In the genomic region with DNA sequence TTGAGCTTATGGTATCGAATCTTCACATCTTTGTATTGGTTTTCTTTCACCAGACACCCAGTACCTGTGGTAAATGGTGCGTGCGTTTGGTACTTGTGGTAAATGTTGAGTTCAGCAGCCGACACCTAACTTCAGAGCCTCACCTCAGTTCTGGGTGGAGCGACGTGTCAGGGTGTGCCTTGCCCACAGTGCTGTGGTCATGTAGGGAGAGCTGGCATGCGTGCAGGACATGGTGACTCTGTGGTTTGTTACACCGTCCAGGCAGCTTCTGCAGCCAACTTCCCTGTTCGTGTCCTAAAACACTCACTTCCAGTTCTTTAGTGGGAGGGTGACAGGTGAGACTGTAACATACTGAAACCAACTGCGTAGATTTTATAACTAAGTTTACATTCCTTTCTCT, we compare ENCODE assay signal across 27 mouse cellular contexts.
DNase-seq lines count a peak whose midpoint lies in the region; ATAC-seq and TF ChIP-seq lines count a peak whose summit lies in the region.
"Had no signal": no experiment of that assay in that cellular context is flagged by ENCODE, and none has a peak within 500 bp of the region (broad histone marks: within the 10 kb centered on the region; RNA-seq: fewer than 3 reads in every experiment).

No protein-coding gene starts in this region.

- no peak for TF ChIP-seq POLR2A in small intestine, adult 2 months (IDR thresholded peaks at IDR 0.05; ENCODE audit: low read depth, low read length)

- ATAC-seq in kidney, embryonic 16.5 days (ENCODE audit: low FRiP score, low TSS enrichment), result no peak
- ATAC-seq in common myeloid progenitor, adult 5-6 weeks (replicated peaks; ENCODE audit: low read depth, poor library complexity, severe bottlenecking), result peak; percentile 76
- ATAC-seq in intestine, embryonic 16.5 days, result 0 out of 2 replicates have a peak, but pooled peaks have one; percentile 15
- ATAC-seq in hindbrain, embryonic 16.5 days, result no peak
- ATAC-seq: forebrain, embryonic 16.5 days; hindbrain, postnatal 0 days; liver, postnatal 0 days; midbrain, embryonic 15.5 days had no signal

- H3K36me3 ChIP-seq in kidney, embryonic 16.5 days (ENCODE audit: insufficient read depth, low read length), result 0 out of 2 replicates have a peak, but pooled peaks cover 2% of the 10 kb centered on the region
- no peaks in the 10 kb centered on the region for H3K36me3 ChIP-seq in intestine, embryonic 16.5 days (ENCODE audit: control insufficient read depth, insufficient read depth, low read length)
- H3K36me3 ChIP-seq in small intestine, adult 2 months (ENCODE audit: control insufficient read depth, insufficient read depth, low read length), result peaks cover 9% of the 10 kb centered on the region
- peaks cover 3% of the 10 kb centered on the region; the same call in 1 of the 2 replicates for H3K36me3 ChIP-seq in hindbrain, embryonic 16.5 days (ENCODE audit: control insufficient read depth, insufficient read depth, low read length)
- H3K36me3 ChIP-seq: limb, embryonic 12.5 days; midbrain, embryonic 15.5 days; stomach, embryonic 15.5 days had no signal

- H3K4me1 ChIP-seq in kidney, embryonic 16.5 days (ENCODE audit: insufficient read depth, low read length), result peaks cover 6% of the 10 kb centered on the region; the same call in 1 of the 2 replicates
- peaks cover 19% of the 10 kb centered on the region for H3K4me1 ChIP-seq in intestine, embryonic 16.5 days (ENCODE audit: control insufficient read depth, insufficient read depth, low read length)
- H3K4me1 ChIP-seq in small intestine, adult 2 months (ENCODE audit: control insufficient read depth, insufficient read depth, insufficient read length, low read length), result peaks cover 28% of the 10 kb centered on the region
- no peaks in the 10 kb centered on the region for H3K4me1 ChIP-seq in hindbrain, embryonic 16.5 days (ENCODE audit: control insufficient read depth, insufficient read depth, low read depth, low read length)
- H3K4me1 ChIP-seq: forebrain, embryonic 10.5 days; limb, embryonic 12.5 days; midbrain, embryonic 15.5 days; neural tube, embryonic 12.5 days had no signal

- no peaks in the 10 kb centered on the region for H3K9me3 ChIP-seq in kidney, embryonic 16.5 days (ENCODE audit: low read length)
- no peaks in the 10 kb centered on the region for H3K9me3 ChIP-seq in intestine, embryonic 16.5 days (ENCODE audit: control insufficient read depth, low read length)
- H3K9me3 ChIP-seq in hindbrain, embryonic 16.5 days (ENCODE audit: control insufficient read depth, low read length), result no peaks in the 10 kb centered on the region
- H3K9me3 ChIP-seq: forebrain, embryonic 10.5 days; hindbrain, embryonic 10.5 days; limb, embryonic 12.5 days; midbrain, embryonic 15.5 days; neural tube, embryonic 12.5 days; stomach, embryonic 15.5 days had no signal

- intact Hi-C loops in left cerebral cortex, postnatal 4 days (cut with DNase I), result no loop called here

- no peaks in the 10 kb centered on the region for H3K27me3 ChIP-seq in kidney, embryonic 16.5 days (ENCODE audit: insufficient read depth, low read length)
- no peaks in the 10 kb centered on the region for H3K27me3 ChIP-seq in intestine, embryonic 16.5 days (replicated peaks; ENCODE audit: control insufficient read depth, insufficient read depth, low read length)
- no peaks in the 10 kb centered on the region for H3K27me3 ChIP-seq in small intestine, adult 2 months (ENCODE audit: control insufficient read depth, insufficient read depth, low read length)
- no peaks in the 10 kb centered on the region for H3K27me3 ChIP-seq in hindbrain, embryonic 16.5 days (replicated peaks; ENCODE audit: control insufficient read depth, insufficient read depth, low read length)
- H3K27me3 ChIP-seq: limb, embryonic 12.5 days; midbrain, embryonic 15.5 days; neural tube, embryonic 12.5 days; stomach, embryonic 15.5 days had no signal

- no peak overlapping the region for H3K9ac ChIP-seq in kidney, embryonic 16.5 days (replicated peaks; ENCODE audit: low read length)
- 0 out of 2 replicates have a peak overlapping the region, but pooled peaks have one; percentile 37 for H3K9ac ChIP-seq in intestine, embryonic 16.5 days (ENCODE audit: low read depth, low read length)
- no peak overlapping the region for H3K9ac ChIP-seq in hindbrain, embryonic 16.5 days (ENCODE audit: low read depth, low read length)
- H3K9ac ChIP-seq: limb, embryonic 12.5 days; liver, postnatal 0 days; midbrain, embryonic 15.5 days; neural tube, embryonic 12.5 days; stomach, embryonic 15.5 days had no signal

- H3K4me2 ChIP-seq in kidney, embryonic 16.5 days (replicated peaks; ENCODE audit: low read depth, low read length), result no peak overlapping the region
- H3K4me2 ChIP-seq in intestine, embryonic 16.5 days (ENCODE audit: low read depth, low read length), result peak overlapping the region; percentile 40
- no peak overlapping the region for H3K4me2 ChIP-seq in hindbrain, embryonic 16.5 days (ENCODE audit: low read length)
- H3K4me2 ChIP-seq: heart, embryonic 11.5 days; limb, embryonic 12.5 days; liver, embryonic 11.5 days; midbrain, embryonic 15.5 days; neural tube, embryonic 12.5 days; stomach, embryonic 15.5 days had no signal

- WGBS in kidney, embryonic 16.5 days, result 77% methylated on average over 10 of the region's 10 CpGs
- 73% methylated on average over 10 of the region's 10 CpGs for WGBS in intestine, embryonic 16.5 days
- WGBS in small intestine, adult 2 months, result 27% methylated on average over 10 of the region's 10 CpGs
- WGBS in hindbrain, embryonic 16.5 days, result 94% methylated on average over 10 of the region's 10 CpGs

- H3K27ac ChIP-seq in kidney, embryonic 16.5 days (ENCODE audit: low read length), result peak overlapping the region; percentile 70; the same call in 1 of the 2 replicates
- peak overlapping the region; percentile 76 for H3K27ac ChIP-seq in intestine, embryonic 16.5 days (ENCODE audit: low read length)
- H3K27ac ChIP-seq in small intestine, adult 2 months (ENCODE audit: insufficient read depth, low read depth, low read length), result peak overlapping the region; percentile 99
- H3K27ac ChIP-seq in hindbrain, embryonic 16.5 days (ENCODE audit: low read depth, low read length), result no peak overlapping the region
- H3K27ac ChIP-seq: forebrain, embryonic 10.5 days; hindbrain, embryonic 10.5 days; hindbrain, postnatal 0 days; limb, embryonic 12.5 days; midbrain, embryonic 15.5 days; neural tube, embryonic 12.5 days; stomach, embryonic 15.5 days had no signal

- no peak for DNase-seq in kidney, adult 8-10 months
- no peak for DNase-seq in left cerebral cortex, postnatal 4 days
- DNase-seq: adrenal gland, adult 2 months; cerebellum, adult 11 months; cerebellum, adult 9-11 months; gastrocnemius, postnatal 10 days; heart, adult 11 months; kidney, adult 18-20 months; liver, postnatal 0 days; retina, postnatal 1 day; thymus, adult 2 months; thymus, postnatal 4 days had no signal

- no peak for TF ChIP-seq CTCF in small intestine, adult 2 months (IDR thresholded peaks at IDR 0.05; ENCODE audit: extremely low read depth, insufficient read length, insufficient replicate concordance, low read depth, low read length)

- no peak overlapping the region for H3K4me3 ChIP-seq in kidney, embryonic 16.5 days (ENCODE audit: low read length)
- H3K4me3 ChIP-seq in intestine, embryonic 16.5 days (ENCODE audit: low read length), result no peak overlapping the region; the same call in 1 of the 2 replicates
- H3K4me3 ChIP-seq in small intestine, adult 2 months (ENCODE audit: low read depth, low read length), result peak overlapping the region; percentile 46
- no peak overlapping the region for H3K4me3 ChIP-seq in hindbrain, embryonic 16.5 days (ENCODE audit: low read length)
- H3K4me3 ChIP-seq: forebrain, embryonic 10.5 days; hindbrain, embryonic 10.5 days; limb, embryonic 12.5 days; midbrain, embryonic 15.5 days; neural tube, embryonic 12.5 days; stomach, embryonic 15.5 days had no signal

Comparison
In these comparisons a context has a peak if more than half of its experiments do, and no peak if none do; other contexts are left out.
1. ATAC-seq: peak in common myeloid progenitor, adult 5-6 weeks (single experiment) and intestine, embryonic 16.5 days (single experiment); none in kidney, embryonic 16.5 days (single experiment) and hindbrain, embryonic 16.5 days (single experiment).